Mouse (Mus musculus) forebrain, embryonic 15.5 days (tissue): ENCODE measurements around the gene Lman2l. TPM values are rescaled to one million over a fixed set of nuclear protein-coding genes. Genes with fewer than 3 reads are reported as not detected.

Experiments used
- ATAC-seq: fragments of 200-750 bp; cut with Nextera tagmentation; replicated peaks from 2 replicates; pipeline ENCODE4 v1.8.0; 2017; ENCODE audit warnings: mild to moderate bottlenecking, moderate TSS enrichment, moderate library complexity
- H3K27ac ChIP-seq: fragments of 300-500 bp; sonication (generic); replicated peaks from 2 replicates; pipeline ENCODE4 v1.5.1; 2015; ENCODE audit warnings: mild to moderate bottlenecking, inconsistent platforms
- H3K27me3 ChIP-seq: fragments of 300-500 bp; sonication (generic); 2 replicates; pipeline ENCODE4 v1.6.1; 2015; ENCODE audit warnings: inconsistent platforms
- H3K36me3 ChIP-seq: fragments of 300-500 bp; sonication (generic); 2 replicates; pipeline ENCODE4 v1.6.1; 2015; ENCODE audit warnings: mild to moderate bottlenecking, inconsistent platforms
- H3K4me1 ChIP-seq: fragments of 300-500 bp; sonication (generic); 2 replicates; pipeline ENCODE4 v1.6.1; 2015; ENCODE audit warnings: inconsistent platforms
- H3K4me2 ChIP-seq: fragments of 300-500 bp; sonication (generic); replicated peaks from 2 replicates; pipeline ENCODE4 v1.6.1; 2015; ENCODE audit warnings: mild to moderate bottlenecking, inconsistent platforms
- H3K4me3 ChIP-seq: fragments of 300-500 bp; sonication (generic); 2 replicates; pipeline ENCODE4 v1.5.1; 2015; ENCODE audit warnings: mild to moderate bottlenecking, inconsistent platforms
- H3K9ac ChIP-seq: fragments of 300-500 bp; sonication (generic); replicated peaks from 2 replicates; pipeline ENCODE4 v1.6.1; 2015; ENCODE audit warnings: mild to moderate bottlenecking, inconsistent platforms
- H3K9me3 ChIP-seq: fragments of 300-500 bp; sonication (generic); 2 replicates; pipeline ENCODE4 v1.6.1; 2016; ENCODE audit warnings: inconsistent platforms
- WGBS: fragments of 180-500 bp; shearing (Covaris S2); methylation state at CpG from one replicate; pipeline ENCODE4 v1.1.7; 2015; ENCODE audit warnings: mixed read lengths; 5-methylcytosine and 5-hydroxymethylcytosine counted together
- polyA plus RNA-seq: library from polyadenylated mRNA; unstranded; fragments of >200 nt; fragmentation: Nextera tagmentation; extraction: Ambion mirVana; gene quantifications from 2 replicates; pipeline ENCODE4 v1.2.1, GENCODE M21; 2015

The Lman2l gene
- polyA plus RNA-seq, 1 experiment from 2014 or later = 66.3 TPM

GRCm38 (mm10) chr1:36379582-36379981 is 65.5 kb downstream of the Lman2l start:
- H3K9me3 ChIP-seq = no peaks in the 10 kb centered on the region
- 62% methylated on average over 4 of the region's 4 CpGs for WGBS
- H3K4me3 ChIP-seq = no peak overlapping the region
- no peaks in the 10 kb centered on the region for H3K27me3 ChIP-seq
- ATAC-seq = no peak
- H3K9ac ChIP-seq = no peak overlapping the region
- H3K36me3 ChIP-seq = no peaks in the 10 kb centered on the region
- H3K4me1 ChIP-seq = no peaks in the 10 kb centered on the region
- H3K27ac ChIP-seq = no peak overlapping the region
- H3K4me2 ChIP-seq = no peak overlapping the region

- Histone ChIP-seq H3K9ac (no peak overlapping the region), H3K9me3 (no peaks in the 10 kb centered on the region), H3K4me1 (no peaks in the 10 kb centered on the region), H3K4me3 (no peak overlapping the region), H3K4me2 (no peak overlapping the region), H3K36me3 (no peaks in the 10 kb centered on the region), H3K27me3 (no peaks in the 10 kb centered on the region), H3K27ac (no peak overlapping the region)
- no peak for ATAC-seq
- 81% methylated on average over 6 of the region's 6 CpGs for WGBS
Observed at GRCm38 (mm10) chr1:36378880-36379279, 66.2 kb downstream of the Lman2l start.

DNA sequence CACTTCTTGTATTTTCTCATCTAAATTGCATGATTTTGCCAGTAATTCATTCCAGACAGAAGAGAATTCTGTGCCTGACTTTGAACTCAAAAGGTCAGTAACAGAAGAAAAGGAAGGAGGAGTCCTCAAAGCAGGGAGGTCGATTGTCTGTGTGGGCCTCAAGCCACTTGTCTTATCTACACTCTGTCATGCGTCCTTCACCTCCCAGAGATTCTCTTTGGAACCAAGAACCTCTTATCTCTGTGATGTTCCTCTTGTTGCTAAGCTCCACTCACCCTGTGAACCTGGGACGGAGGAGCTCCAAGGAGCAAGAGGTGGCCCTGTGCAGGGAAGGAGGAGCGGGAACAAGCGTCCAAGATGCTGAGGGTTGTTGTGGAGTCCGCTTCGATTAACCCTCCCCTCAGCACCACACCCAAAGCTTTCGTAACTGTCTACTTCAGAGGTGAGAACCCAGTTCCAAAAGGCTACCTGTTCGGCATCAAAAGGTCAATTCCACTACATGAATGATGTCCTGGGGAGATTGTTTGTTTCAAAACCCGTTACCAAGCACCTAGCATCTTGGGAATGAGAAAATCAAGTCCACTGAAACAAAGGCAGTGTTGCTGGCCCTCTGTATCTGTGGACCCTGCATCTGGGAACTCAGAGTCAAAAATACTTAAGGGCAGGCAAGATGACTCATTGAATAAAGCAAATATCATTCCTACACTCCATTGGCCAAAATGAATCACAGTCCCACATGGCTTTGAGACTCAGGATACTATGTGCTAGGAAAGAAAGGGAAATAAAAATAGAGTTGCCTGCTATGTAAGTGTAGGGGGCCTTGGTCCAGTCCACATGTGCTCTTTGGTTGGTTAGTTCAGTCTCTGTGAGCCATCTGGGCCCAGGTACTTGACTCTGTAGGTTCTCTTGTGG is 72.9 kb downstream of the Lman2l start, which contains the start of gene Fer1l5:
TSS of gene Fer1l5 (plus strand) at position 358 of the 912 bp plus-strand sequence.
- Histone ChIP-seq H3K4me3 (no peak within 1 kb of the TSS), H3K4me2 (no peak within 1 kb of the TSS), H3K9ac (no peak within 1 kb of the TSS), H3K36me3 (no peaks in the 10 kb centered on the region), H3K9me3 (no peaks in the 10 kb centered on the region), H3K4me1 (peaks cover 11% of the 10 kb centered on the region), H3K27ac (no peak within 1 kb of the TSS), H3K27me3 (no peaks in the 10 kb centered on the region)
- 80% methylated on average over 10 of the region's 10 CpGs for WGBS
- ATAC-seq = no peak

GRCm38 (mm10) chr1:36370918-36371317 is 74.2 kb downstream of the Lman2l start:
- Histone ChIP-seq H3K36me3 (0 out of 2 replicates have a peak, but pooled peaks cover under 1% of the 10 kb centered on the region), H3K4me3 (no peak overlapping the region), H3K27me3 (no peaks in the 10 kb centered on the region), H3K9me3 (no peaks in the 10 kb centered on the region), H3K27ac (no peak overlapping the region), H3K9ac (no peak overlapping the region), H3K4me1 (peaks cover 18% of the 10 kb centered on the region), H3K4me2 (no peak overlapping the region)
- 81% methylated on average over 6 of the region's 6 CpGs for WGBS
- no peak for ATAC-seq

Other genes with a start within 250 kb of the Lman2l start
- gene Uggt1, start 200.6 kb downstream of the Lman2l start, polyA plus RNA-seq = 54.7 and 55.4 TPM in 2 replicates
- 0.53 and 0.59 TPM in 2 replicates for gene Neurl3, start 170.6 kb downstream of the Lman2l start, polyA plus RNA-seq
- gene Arid5a, start 137.5 kb downstream of the Lman2l start, polyA plus RNA-seq = 3.2 and 3.6 TPM in 2 replicates
- gene Kansl3, start 76.1 kb downstream of the Lman2l start, polyA plus RNA-seq = 34.4 and 37.2 TPM in 2 replicates
- 2.0 TPM in 2 replicates for gene Fer1l5, start 73.0 kb downstream of the Lman2l start, polyA plus RNA-seq
- gene Cnnm4, start 26.3 kb upstream of the Lman2l start, polyA plus RNA-seq = 9.8 and 9.9 TPM in 2 replicates
- gene Cnnm3, start 66.6 kb upstream of the Lman2l start, polyA plus RNA-seq = 5.2 and 5.9 TPM in 2 replicates
- 12.0 and 14.4 TPM in 2 replicates for gene Ankrd23, start 91.6 kb upstream of the Lman2l start, polyA plus RNA-seq
- 1.1 TPM in 1 of 2 replicates, not detected in the other for gene Gm42417, start 94.2 kb upstream of the Lman2l start, polyA plus RNA-seq
- 18.2 and 19.2 TPM in 2 replicates for gene Ankrd39, start 102.2 kb upstream of the Lman2l start, polyA plus RNA-seq
- gene Sema4c, start 113.1 kb upstream of the Lman2l start, polyA plus RNA-seq = 38.2 and 38.6 TPM in 2 replicates
- gene Fam178b, start 237.9 kb upstream of the Lman2l start, polyA plus RNA-seq = 0.23 TPM in 1 of 2 replicates, not detected in the other
- gene Cox5b, start 246.2 kb upstream of the Lman2l start, polyA plus RNA-seq = 542 and 553 TPM in 2 replicates